Mouse (Mus musculus): ENCODE measurements around the gene Bscl2. TPM values are rescaled to one million over a fixed set of nuclear protein-coding genes. Genes with fewer than 3 reads are reported as not detected.

The Bscl2 gene
- total and polyA plus RNA-seq, 2 experiments from 2014 or later, result 104 to 146 TPM

GRCm38 (mm10) chr19:8870838-8871237 is 33.6 kb downstream of the Bscl2 start:
- no peaks in the 10 kb centered on the region for H3K9me3 ChIP-seq (ENCODE audit: low read length)
- peak overlapping the region; percentile 91 for H3K4me2 ChIP-seq (ENCODE audit: low read depth, low read length)
- H3K36me3 ChIP-seq (ENCODE audit: insufficient read depth, low read length), result peaks cover 21% of the 10 kb centered on the region; the same call in 1 of the 2 replicates
- 60% methylated on average over 9 of the region's 9 CpGs for WGBS
- peaks cover 5% of the 10 kb centered on the region; the same call in 1 of the 2 replicates for H3K4me1 ChIP-seq (ENCODE audit: insufficient read depth, low read length)
- peak overlapping the region; percentile 95 for H3K9ac ChIP-seq (replicated peaks; ENCODE audit: low read length)
- peak overlapping the region; percentile 98 for H3K4me3 ChIP-seq (ENCODE audit: low read length)
- ATAC-seq (peak; percentile 28), DNase-seq (ENCODE audit: low spot score) (no peak)
- TF ChIP-seq CTCF (IDR thresholded peaks at IDR 0.05; ENCODE audit: low read depth), result no peak
- no peaks in the 10 kb centered on the region for H3K27me3 ChIP-seq (ENCODE audit: insufficient read depth, low read length)
- peak overlapping the region; percentile 79 for H3K27ac ChIP-seq

DNA sequence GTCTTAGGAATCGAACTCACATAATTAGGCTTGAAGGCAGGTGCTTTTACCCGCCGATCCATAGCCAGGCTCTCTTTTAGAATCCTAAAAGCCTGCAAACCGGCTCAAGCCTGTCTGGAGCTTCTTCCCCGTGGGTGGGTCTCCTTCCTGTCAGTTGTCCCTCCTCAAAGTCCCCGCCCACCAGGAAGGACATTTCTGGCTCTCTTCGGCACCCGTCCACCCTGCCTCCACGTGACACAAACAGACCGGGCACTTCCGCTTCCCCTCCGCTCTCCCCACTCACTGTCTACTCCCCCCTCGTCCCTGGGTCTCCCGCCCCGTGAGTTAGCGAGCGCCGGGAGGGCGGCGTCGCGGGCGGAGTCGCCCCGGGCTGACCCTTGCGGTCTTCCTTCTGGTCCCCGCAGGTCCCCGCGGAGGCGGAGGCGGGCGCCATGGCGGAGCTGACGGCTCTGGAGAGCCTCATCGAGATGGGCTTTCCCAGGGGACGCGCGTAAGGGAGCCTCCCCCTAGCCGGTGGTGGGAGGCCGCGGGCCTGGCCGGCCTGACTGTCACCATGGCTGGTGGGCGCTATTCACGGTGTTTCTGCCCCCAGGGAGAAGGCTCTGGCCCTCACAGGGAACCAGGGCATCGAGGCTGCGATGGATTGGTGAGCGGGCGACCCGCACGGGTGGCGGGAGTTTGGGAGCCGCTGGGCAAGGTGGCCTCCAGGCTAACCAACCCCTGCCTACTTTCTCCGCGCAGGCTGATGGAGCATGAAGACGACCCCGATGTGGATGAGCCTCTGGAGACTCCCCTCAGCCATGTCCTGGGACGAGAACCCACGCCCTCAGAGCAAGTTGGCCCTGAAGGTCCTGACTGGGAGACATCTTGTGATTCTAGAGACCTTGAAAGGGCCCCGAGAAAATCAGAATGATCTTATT is 34.3 kb downstream of the Bscl2 start, which contains the start of gene Ubxn1:
Ubxn1 (plus strand) TSS at position 230 of the 920 bp plus-strand sequence.
- TF ChIP-seq CTCF (IDR thresholded peaks at IDR 0.05; ENCODE audit: low read depth), result no peak
- 1% methylated on average over 58 of the region's 59 CpGs for WGBS
- ATAC-seq, result peak; percentile 99
- Histone ChIP-seq H3K27ac (peak within 1 kb of the TSS; percentile 86), H3K36me3 (ENCODE audit: insufficient read depth, low read length) (peaks cover 21% of the 10 kb centered on the region; the same call in 1 of the 2 replicates), H3K9me3 (ENCODE audit: low read length) (no peaks in the 10 kb centered on the region), H3K4me1 (ENCODE audit: insufficient read depth, low read length) (peaks cover 5% of the 10 kb centered on the region; the same call in 1 of the 2 replicates), H3K4me2 (ENCODE audit: low read depth, low read length) (peak within 1 kb of the TSS; percentile 91), H3K27me3 (ENCODE audit: insufficient read depth, low read length) (no peaks in the 10 kb centered on the region), H3K9ac (replicated peaks; ENCODE audit: low read length) (peak within 1 kb of the TSS; percentile 95), H3K4me3 (ENCODE audit: low read length) (peak within 1 kb of the TSS; percentile 98)
- DNase-seq (ENCODE audit: low spot score), result peak; percentile 97

- Histone ChIP-seq H3K4me1 (ENCODE audit: insufficient read depth, low read length) (peaks cover 5% of the 10 kb centered on the region; the same call in 1 of the 2 replicates), H3K27ac (peak overlapping the region; percentile 86; the same call in 1 of the 2 replicates), H3K27me3 (ENCODE audit: insufficient read depth, low read length) (no peaks in the 10 kb centered on the region), H3K9ac (replicated peaks; ENCODE audit: low read length) (peak overlapping the region; percentile 95; the same call in 1 of the 2 replicates), H3K4me3 (ENCODE audit: low read length) (peak overlapping the region; percentile 98), H3K36me3 (ENCODE audit: insufficient read depth, low read length) (peaks cover 21% of the 10 kb centered on the region; the same call in 1 of the 2 replicates), H3K9me3 (ENCODE audit: low read length) (no peaks in the 10 kb centered on the region), H3K4me2 (ENCODE audit: low read depth, low read length) (peak overlapping the region; percentile 91)
- no peak for DNase-seq (ENCODE audit: low spot score)
- no peak for TF ChIP-seq CTCF (IDR thresholded peaks at IDR 0.05; ENCODE audit: low read depth)
- 79% methylated on average over 10 of the region's 10 CpGs for WGBS
- ATAC-seq, result no peak
These were observed 35.1 kb downstream of the Bscl2 start for GRCm38 (mm10) chr19:8872266-8872840.

- H3K27ac ChIP-seq, result no peak overlapping the region
- H3K4me1 ChIP-seq (ENCODE audit: insufficient read depth, low read length), result peaks cover 10% of the 10 kb centered on the region; the same call in 1 of the 2 replicates
- no peak overlapping the region for H3K9ac ChIP-seq (replicated peaks; ENCODE audit: low read length)
- TF ChIP-seq CTCF (IDR thresholded peaks at IDR 0.05; ENCODE audit: low read depth), result no peak
- DNase-seq (ENCODE audit: low spot score), result no peak
- no peak for ATAC-seq
- no peak overlapping the region for H3K4me3 ChIP-seq (ENCODE audit: low read length)
- no peaks in the 10 kb centered on the region for H3K27me3 ChIP-seq (ENCODE audit: insufficient read depth, low read length)
- no peak overlapping the region for H3K4me2 ChIP-seq (ENCODE audit: low read depth, low read length)
- H3K9me3 ChIP-seq (ENCODE audit: low read length), result no peaks in the 10 kb centered on the region
- H3K36me3 ChIP-seq (ENCODE audit: insufficient read depth, low read length), result peaks cover 21% of the 10 kb centered on the region; the same call in 1 of the 2 replicates
- 92% methylated on average over 7 of the region's 7 CpGs for WGBS
These were observed 37.8 kb downstream of the Bscl2 start for GRCm38 (mm10) chr19:8875031-8875430.

DNA sequence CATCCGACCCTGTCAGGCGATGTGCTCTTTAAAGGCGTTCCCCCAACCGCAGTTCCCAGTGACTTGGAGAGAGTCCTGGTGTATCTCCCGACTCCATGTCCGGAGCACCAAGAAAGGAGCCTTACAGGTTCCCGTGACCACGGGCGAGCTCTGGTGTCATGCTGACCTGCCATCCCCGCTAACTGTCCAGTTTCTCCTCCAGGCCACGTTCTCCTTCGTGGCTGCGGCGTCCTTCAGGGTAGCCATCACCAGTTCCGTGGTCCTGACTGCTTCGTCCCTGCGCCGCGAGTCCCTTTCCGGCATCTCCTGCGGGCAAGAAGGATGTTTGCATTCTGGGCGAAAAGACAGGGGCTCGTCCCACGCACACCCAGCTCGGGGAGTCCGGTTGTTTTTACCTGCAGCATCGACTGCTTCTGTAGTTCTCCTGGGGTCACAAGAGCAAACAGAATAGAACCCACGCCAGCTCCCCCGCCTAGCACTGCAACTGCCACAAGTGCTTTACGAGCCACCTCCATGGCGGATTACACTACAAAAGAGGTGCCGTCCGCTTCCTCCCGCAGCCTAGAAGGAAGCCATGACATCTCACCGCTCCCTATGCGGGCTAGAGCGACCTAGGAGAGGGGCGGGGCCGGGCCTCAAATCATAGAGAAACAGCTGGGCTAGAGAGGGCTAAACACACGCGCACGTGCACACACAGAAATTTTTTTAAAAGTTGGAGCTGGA is 43.2 kb downstream of the Bscl2 start, which contains the start of gene Uqcc3:
Uqcc3 (minus strand) TSS at position 613 of the 723 bp plus-strand sequence.
- ATAC-seq (peak; percentile 98), DNase-seq (ENCODE audit: low spot score) (peak; percentile 94)
- Histone ChIP-seq H3K27me3 (ENCODE audit: insufficient read depth, low read length) (no peaks in the 10 kb centered on the region), H3K9ac (replicated peaks; ENCODE audit: low read length) (peak within 1 kb of the TSS; percentile 77), H3K36me3 (ENCODE audit: insufficient read depth, low read length) (peaks cover 2% of the 10 kb centered on the region; the same call in 1 of the 2 replicates), H3K9me3 (ENCODE audit: low read length) (no peaks in the 10 kb centered on the region), H3K4me2 (ENCODE audit: low read depth, low read length) (peak within 1 kb of the TSS; percentile 87), H3K4me3 (ENCODE audit: low read length) (peak within 1 kb of the TSS; percentile 72), H3K4me1 (ENCODE audit: insufficient read depth, low read length) (peaks cover 6% of the 10 kb centered on the region; the same call in 1 of the 2 replicates), H3K27ac (peak within 1 kb of the TSS; percentile 83)
- under 1% methylated on average over 42 of the region's 42 CpGs for WGBS
- TF ChIP-seq CTCF (IDR thresholded peaks at IDR 0.05; ENCODE audit: low read depth), result no peak

- Histone ChIP-seq H3K9me3 (ENCODE audit: low read length) (no peaks in the 10 kb centered on the region), H3K4me3 (ENCODE audit: low read length) (peak overlapping the region; percentile 72), H3K27ac (no peak overlapping the region), H3K4me1 (ENCODE audit: insufficient read depth, low read length) (peaks cover 6% of the 10 kb centered on the region; the same call in 1 of the 2 replicates), H3K9ac (replicated peaks; ENCODE audit: low read length) (peak overlapping the region; percentile 77), H3K27me3 (ENCODE audit: insufficient read depth, low read length) (no peaks in the 10 kb centered on the region), H3K36me3 (ENCODE audit: insufficient read depth, low read length) (no peaks in the 10 kb centered on the region), H3K4me2 (ENCODE audit: low read depth, low read length) (peak overlapping the region; percentile 87)
- ATAC-seq (no peak), DNase-seq (ENCODE audit: low spot score) (no peak)
- 13% methylated on average over 3 of the region's 3 CpGs for WGBS
- no peak for TF ChIP-seq CTCF (IDR thresholded peaks at IDR 0.05; ENCODE audit: low read depth)
These were observed 43.7 kb downstream of the Bscl2 start for GRCm38 (mm10) chr19:8881034-8881392.
